Mouse (Mus musculus) liver, adult 2 months (tissue): Measurements from ENCODE around the gene Zrsr2.

Experiments used
- CTCF ChIP-seq: fragments of 200-500 bp; IDR thresholded peaks from 2 replicates; pipeline ENCODE4 v1.5.1; 2011; ENCODE audit warnings: low read depth, low read length, control low read depth
- POLR2A ChIP-seq: fragments of 200-500 bp; IDR thresholded peaks from 2 replicates; pipeline ENCODE4 v1.6.1; 2011; ENCODE audit warnings: low read length, control low read depth; ENCODE audit not compliant: insufficient read depth; ENCODE audit errors: extremely low read depth

- TF ChIP-seq POLR2A (no peak), CTCF (no peak)
Measured at GRCm38 (mm10) chrX:163957381-163957780, 1.1 kb downstream of the Zrsr2 start.
